Mouse (Mus musculus) lung, postnatal 36 days (tissue): ENCODE data around the gene Git2.

Experiments
- DNase-seq: peaks from one replicate; pipeline ENCODE4 v3.0.0; 2022; ENCODE audit warnings: mixed read lengths

Gene Git2

GRCm38 (mm10) chr5:114761980-114762379 lies 13.3 kb downstream of the Git2 start:
- DNase-seq = peak; percentile 44

GRCm38 (mm10) chr5:114759536-114760090 lies 15.7 kb downstream of the Git2 start:
- no peak for DNase-seq

GRCm38 (mm10) chr5:114753384-114753783 lies 21.9 kb downstream of the Git2 start:
- DNase-seq = no peak

- DNase-seq = no peak
Measured at GRCm38 (mm10) chr5:114752397-114752796, 22.9 kb downstream of the Git2 start.

GRCm38 (mm10) chr5:114750325-114750724 lies 25.0 kb downstream of the Git2 start:
- no peak for DNase-seq

GRCm38 (mm10) chr5:114747521-114747920 lies 27.8 kb downstream of the Git2 start:
- DNase-seq = no peak

GRCm38 (mm10) chr5:114746886-114747285 lies 28.4 kb downstream of the Git2 start:
- DNase-seq = no peak

GRCm38 (mm10) chr5:114745581-114745980 lies 29.7 kb downstream of the Git2 start:
- peak; percentile 60 for DNase-seq

GRCm38 (mm10) chr5:114743697-114744090 lies 31.6 kb downstream of the Git2 start:
- DNase-seq = no peak

GRCm38 (mm10) chr5:114742998-114743696 lies 32.2 kb downstream of the Git2 start:
- DNase-seq = no peak

GRCm38 (mm10) chr5:114742572-114742971 lies 32.7 kb downstream of the Git2 start:
- no peak for DNase-seq

GRCm38 (mm10) chr5:114740595-114740994 lies 34.7 kb downstream of the Git2 start:
- no peak for DNase-seq

GRCm38 (mm10) chr5:114738707-114739241 lies 36.5 kb downstream of the Git2 start:
- DNase-seq = peak; percentile 87

- peak; percentile 71 for DNase-seq
Measured at GRCm38 (mm10) chr5:114737090-114737887, 38.0 kb downstream of the Git2 start.

- no peak for DNase-seq
Measured at GRCm38 (mm10) chr5:114733606-114734005, 41.7 kb downstream of the Git2 start.

GRCm38 (mm10) chr5:114731969-114732368 lies 43.3 kb downstream of the Git2 start:
- DNase-seq = no peak

- DNase-seq = no peak
Measured at GRCm38 (mm10) chr5:114731498-114731897, 43.8 kb downstream of the Git2 start.

- DNase-seq = peak; percentile 28
Measured at GRCm38 (mm10) chr5:114730129-114730528, 45.2 kb downstream of the Git2 start.

GRCm38 (mm10) chr5:114728160-114728559 lies 47.2 kb downstream of the Git2 start:
- no peak for DNase-seq

GRCm38 (mm10) chr5:114722846-114723245 lies 52.5 kb downstream of the Git2 start:
- no peak for DNase-seq

GRCm38 (mm10) chr5:114721969-114722368 lies 53.3 kb downstream of the Git2 start:
- DNase-seq = no peak

- DNase-seq = no peak
Measured at GRCm38 (mm10) chr5:114720784-114721183, 54.5 kb downstream of the Git2 start.

GRCm38 (mm10) chr5:114719928-114720270 lies 55.4 kb downstream of the Git2 start:
- no peak for DNase-seq
